Mouse (Mus musculus): Measurements from ENCODE around the gene Fto.

- TF ChIP-seq EP300 (IDR thresholded peaks at IDR 0.05; ENCODE audit: low read depth) (no peak), CTCF (IDR thresholded peaks at IDR 0.05; ENCODE audit: low read depth) (no peak)
These were observed 192.2 kb downstream of the Fto start for GRCm38 (mm10) chr8:91505411-91505954.

Data from liver, embryonic 14.5 days (tissue).